Mouse (Mus musculus): Measurements from ENCODE around the gene Inhbe.
"Not testable (repeated sequence)": the region's sequence is repeated elsewhere in the genome, so short reads cannot be mapped to it uniquely, and the experiment has no call there.

The Inhbe gene

DNA sequence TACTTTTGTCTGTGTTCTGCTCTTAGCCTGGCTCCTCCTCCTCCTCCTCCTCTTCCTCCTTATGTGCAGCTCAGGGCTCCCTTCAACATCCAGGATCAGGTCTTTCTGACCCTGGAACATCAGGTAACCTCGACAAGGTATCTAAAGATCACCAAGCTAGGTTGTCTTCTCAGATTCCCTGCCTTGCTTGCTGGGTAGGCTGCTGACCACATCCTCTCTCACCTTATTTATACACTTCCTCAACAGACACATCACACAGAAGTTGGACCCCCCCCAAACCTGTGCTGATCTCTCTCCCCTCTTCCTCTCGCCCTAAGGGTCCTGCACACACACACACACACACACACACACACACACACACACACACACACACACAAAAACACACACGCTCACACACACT is 32.6 kb downstream of the Inhbe start, which contains the start of gene Arhgap9:
Gene Arhgap9 (plus strand): TSS at position 344 of the 400 bp plus-strand sequence.
- peak; percentile 37 to 54 for DNase-seq

DNA sequence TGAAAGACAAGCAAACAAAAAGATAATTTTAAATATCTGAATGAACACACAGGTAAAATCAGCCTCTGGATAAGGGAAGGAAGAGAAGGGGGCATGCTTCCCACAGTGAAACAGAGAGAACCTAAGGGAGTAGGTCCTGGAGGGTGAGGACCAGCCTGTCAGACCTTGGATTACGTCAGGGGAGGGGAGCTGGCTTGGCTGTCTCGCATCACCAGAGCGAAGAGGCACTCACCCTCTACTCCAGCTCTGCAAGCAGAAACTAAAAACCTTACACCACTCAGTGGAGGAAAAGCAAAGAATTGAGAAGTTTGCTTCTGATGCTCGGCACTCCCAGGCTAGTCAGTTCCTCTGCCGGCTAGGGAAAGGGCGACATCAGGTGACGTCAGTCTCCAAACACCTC is 34.2 kb downstream of the Inhbe start:
- DNase-seq: no peak

GRCm38 (mm10) chr10:127318009-127318408 is 36.2 kb downstream of the Inhbe start:
- no peak for DNase-seq

- no peak for DNase-seq
These were observed 36.9 kb downstream of the Inhbe start for GRCm38 (mm10) chr10:127317277-127317676.

DNA sequence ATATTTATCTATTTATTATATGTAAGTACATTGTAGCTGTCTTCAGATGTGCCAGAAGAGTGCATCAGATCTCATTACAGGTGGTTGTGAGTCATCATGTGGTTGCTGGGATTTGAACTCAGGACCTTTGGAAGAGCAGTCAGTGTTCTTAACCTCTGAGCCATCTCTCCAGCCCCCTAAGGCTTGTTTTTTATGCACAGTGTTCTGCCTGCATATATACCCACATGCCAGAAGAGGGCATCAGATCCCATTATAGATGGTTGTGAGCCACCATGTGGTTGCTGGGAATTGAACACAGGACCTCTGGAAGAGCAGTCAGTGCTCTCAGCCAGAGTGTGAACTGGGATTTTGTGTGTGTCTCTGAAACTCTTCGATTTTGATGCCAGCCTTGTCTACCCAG is 39.3 kb downstream of the Inhbe start:
- DNase-seq: not testable (repeated sequence)

GRCm38 (mm10) chr10:127313516-127313915 is 40.7 kb downstream of the Inhbe start:
- not testable (repeated sequence) for DNase-seq

GRCm38 (mm10) chr10:127312858-127313257 is 41.4 kb downstream of the Inhbe start:
- no peak for DNase-seq

- peak; percentile 80 to 83 for DNase-seq
These were observed 41.9 kb downstream of the Inhbe start for GRCm38 (mm10) chr10:127312356-127312676.

- peak; percentile 89 to 91 for DNase-seq
These were observed 42.5 kb downstream of the Inhbe start, which contains the start of gene Mars for GRCm38 (mm10) chr10:127311476-127312355. Gene Mars (minus strand): TSS chr10:127311786.

GRCm38 (mm10) chr10:127310523-127311475 is 43.4 kb downstream of the Inhbe start:
- DNase-seq: no peak

DNA sequence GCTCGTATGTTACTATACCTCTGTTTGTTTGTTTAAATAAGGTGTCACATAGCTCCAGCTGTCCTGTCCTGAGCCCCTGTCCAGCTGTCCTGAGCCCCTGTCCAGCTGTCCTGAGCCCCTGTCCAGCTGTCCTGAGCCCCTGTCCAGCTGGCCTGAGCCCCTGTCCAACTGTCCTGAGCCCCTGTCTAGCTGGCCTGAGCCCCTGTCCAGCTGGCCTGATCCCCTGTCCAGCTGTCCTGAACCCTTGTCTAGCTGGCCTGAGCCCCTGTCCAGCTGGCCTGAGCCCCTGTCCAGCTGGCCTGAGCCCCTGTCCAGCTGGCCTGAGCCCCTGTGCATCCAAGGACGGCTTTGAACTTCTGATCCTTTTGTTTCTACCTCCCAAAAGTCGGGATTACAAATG is 45.0 kb downstream of the Inhbe start:
- not testable (repeated sequence) for DNase-seq

DNA sequence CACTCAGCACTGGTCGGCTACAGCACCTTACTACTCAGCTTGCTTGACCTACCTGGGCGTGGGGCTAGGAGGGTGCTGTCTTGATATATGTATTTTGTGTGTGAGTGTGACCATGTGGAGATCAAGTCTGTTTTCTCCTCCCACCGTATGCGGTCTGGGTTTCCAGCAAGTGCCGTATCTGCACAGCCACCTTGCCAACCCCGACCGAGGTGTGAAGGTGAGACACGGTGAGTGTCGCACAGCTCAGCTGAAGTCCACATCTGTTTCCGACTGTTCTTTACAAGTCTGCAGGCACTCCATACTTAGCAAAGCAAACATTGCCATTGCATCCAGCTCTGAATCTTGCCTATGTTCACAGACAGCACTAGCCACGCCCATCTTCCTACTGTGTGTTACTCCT is 51.1 kb downstream of the Inhbe start:
- DNase-seq: no peak

DNA sequence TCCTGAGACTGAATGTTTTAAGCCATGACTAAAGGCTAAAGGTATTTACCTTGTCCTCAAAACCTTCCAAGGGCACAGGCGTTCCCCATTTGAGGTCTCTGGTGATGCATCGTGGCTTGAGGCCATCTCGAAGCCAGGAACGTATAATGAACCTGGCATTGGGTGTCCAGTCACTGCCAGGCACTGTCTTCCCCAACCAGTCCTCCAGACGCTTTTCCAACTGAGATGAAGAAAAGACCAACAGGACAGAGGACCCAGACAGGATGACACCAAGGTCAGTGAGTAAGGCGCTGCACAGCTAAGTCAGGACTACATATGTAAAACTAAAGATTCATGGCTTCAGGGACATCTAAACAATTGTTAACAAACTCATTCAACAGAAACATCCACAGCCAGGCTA is 53.9 kb downstream of the Inhbe start:
- DNase-seq: no peak
